Mouse (Mus musculus) E14TG2a.4 (cell line): ENCODE measurements at regions not wholly inside any gene's neighbourhood (a gene's known extent, or its start where the extent isn't known, plus 50 kb on each side); places are given as distances from the start of the nearest gene placed in this dataset.

ENCODE experiments used
- H3K27me3 ChIP-seq: 2 replicates; pipeline ENCODE4 v1.6.1; 2014; ENCODE audit warnings: low read length, control low read depth; ENCODE audit not compliant: insufficient read depth
- H3K36me3 ChIP-seq: 2 replicates; pipeline ENCODE4 v1.6.1; 2014; ENCODE audit warnings: low read length, control low read depth; ENCODE audit not compliant: insufficient read depth
- H3K4me1 ChIP-seq: replicated peaks from 2 replicates; pipeline ENCODE4 v1.6.1; 2014; ENCODE audit warnings: low read depth, low read length, control low read depth
- H3K4me3 ChIP-seq: replicated peaks from 2 replicates; pipeline ENCODE4 v1.5.1; 2014; ENCODE audit warnings: mild to moderate bottlenecking, low read length
- H3K9me3 ChIP-seq: 2 replicates; pipeline ENCODE4 v1.6.1; 2014; ENCODE audit warnings: low read length, control low read depth
- CTCF ChIP-seq: conservative IDR thresholded peaks from 2 replicates; pipeline ENCODE4 v1.5.1; 2014; ENCODE audit warnings: low read length
- NANOG ChIP-seq: IDR thresholded peaks from 2 replicates; pipeline ENCODE4 v1.6.1; 2014; ENCODE audit warnings: borderline replicate concordance, low read length, mixed read lengths
- POU5F1 ChIP-seq: IDR thresholded peaks from 2 replicates; pipeline ENCODE4 v1.6.1; 2014; ENCODE audit warnings: low read length, borderline replicate concordance

DNA sequence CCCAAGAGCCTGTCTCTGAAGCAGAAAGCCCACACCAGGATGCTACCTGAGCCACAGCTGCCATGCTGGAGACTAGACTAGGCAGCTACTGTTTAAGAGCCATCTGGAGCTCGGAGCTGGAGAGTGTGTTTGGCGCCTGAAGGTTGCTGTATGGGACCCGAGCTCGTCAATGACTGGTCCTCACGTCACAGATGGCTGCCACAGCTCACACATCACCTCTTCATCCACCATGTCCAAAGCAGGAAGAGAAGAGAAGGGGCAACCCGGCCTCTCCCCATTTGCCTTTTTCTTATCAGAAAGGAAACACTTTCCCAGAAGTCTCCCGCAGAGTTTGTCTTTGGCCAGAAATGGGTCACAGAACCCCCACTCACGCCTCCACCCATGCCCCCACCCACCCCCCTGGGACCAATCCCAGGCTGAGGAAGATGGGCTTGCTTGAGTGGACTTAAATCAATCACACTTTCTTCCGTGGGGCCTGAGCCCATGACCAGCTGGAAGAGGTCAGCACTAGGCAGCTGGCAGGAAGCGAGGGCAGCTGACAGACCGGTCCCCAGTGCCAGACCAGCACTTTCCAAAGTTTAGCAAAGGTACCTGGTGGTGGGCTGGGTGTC lies 53.5 kb upstream of the Ptpn1 start:
- Histone ChIP-seq H3K4me1 (no peaks in the 10 kb centered on the region), H3K9me3 (peaks cover 5% of the 10 kb centered on the region), H3K36me3 (no peaks in the 10 kb centered on the region), H3K4me3 (no peak overlapping the region), H3K27me3 (peaks cover 3% of the 10 kb centered on the region; the same call in 1 of the 2 replicates)
- TF ChIP-seq POU5F1: no peak
- TF ChIP-seq NANOG: no peak
- TF ChIP-seq CTCF: no peak

DNA sequence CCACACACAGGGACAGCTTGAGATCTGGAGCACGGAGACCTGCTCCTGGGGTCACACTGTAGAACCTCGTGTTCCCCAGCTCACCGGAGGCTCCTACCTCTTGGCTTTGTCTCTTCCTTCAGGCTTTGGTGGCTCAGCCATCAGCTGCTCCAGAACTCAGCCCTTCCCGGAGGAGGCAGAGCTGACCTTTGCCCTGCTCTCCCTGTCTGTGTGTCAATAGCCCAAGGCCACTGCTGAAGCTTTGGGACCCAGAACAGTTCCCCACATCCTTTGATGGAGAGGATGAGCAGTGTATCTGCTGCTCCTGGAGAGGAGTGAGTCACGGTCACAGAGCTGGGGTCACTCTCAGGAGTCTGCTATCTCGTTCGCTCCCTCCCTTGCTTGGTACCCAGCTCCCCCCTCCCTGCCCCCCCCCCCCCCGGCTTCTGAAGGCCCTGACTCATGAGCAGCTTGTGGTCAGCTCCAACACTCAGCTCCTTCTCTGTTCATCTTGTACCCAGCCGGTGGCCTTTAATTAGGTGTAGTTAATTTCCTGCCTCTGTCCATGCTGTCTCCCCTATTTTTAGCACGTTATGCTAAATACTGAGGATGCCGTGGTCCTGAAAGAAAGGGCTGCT lies 54.5 kb upstream of the Ptpn1 start:
- Histone ChIP-seq H3K9me3 (peaks cover 5% of the 10 kb centered on the region), H3K27me3 (peaks cover 3% of the 10 kb centered on the region; the same call in 1 of the 2 replicates), H3K4me3 (no peak overlapping the region), H3K4me1 (no peaks in the 10 kb centered on the region), H3K36me3 (no peaks in the 10 kb centered on the region)
- no peak for TF ChIP-seq CTCF
- no peak for TF ChIP-seq POU5F1
- no peak for TF ChIP-seq NANOG

DNA sequence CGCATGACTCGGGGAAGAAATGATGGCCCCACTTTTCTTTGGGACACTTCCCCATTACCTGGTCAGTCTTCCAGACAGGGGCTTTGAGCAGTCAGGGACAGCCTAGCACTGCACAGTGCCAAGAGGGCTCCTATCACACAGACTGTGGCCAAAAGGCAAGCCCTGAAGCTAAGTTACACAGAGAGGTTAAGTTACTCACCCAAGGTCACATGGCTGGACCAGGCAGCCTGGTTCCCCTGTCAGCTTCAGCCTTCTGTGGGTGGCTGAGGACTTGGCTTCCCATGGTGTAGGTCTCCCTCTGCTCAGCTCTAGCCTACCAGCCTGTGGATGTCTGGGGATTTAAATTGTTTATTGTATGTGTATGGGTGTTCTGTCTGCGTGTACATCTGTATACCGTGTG lies 59.4 kb upstream of the Ptpn1 start:
- no peaks in the 10 kb centered on the region for H3K4me1 ChIP-seq
- no peaks in the 10 kb centered on the region for H3K36me3 ChIP-seq
- TF ChIP-seq POU5F1 (no peak), NANOG (no peak), CTCF (no peak)
- H3K27me3 ChIP-seq: peaks cover 3% of the 10 kb centered on the region; the same call in 1 of the 2 replicates
- H3K9me3 ChIP-seq: no peaks in the 10 kb centered on the region
- H3K4me3 ChIP-seq: no peak overlapping the region

DNA sequence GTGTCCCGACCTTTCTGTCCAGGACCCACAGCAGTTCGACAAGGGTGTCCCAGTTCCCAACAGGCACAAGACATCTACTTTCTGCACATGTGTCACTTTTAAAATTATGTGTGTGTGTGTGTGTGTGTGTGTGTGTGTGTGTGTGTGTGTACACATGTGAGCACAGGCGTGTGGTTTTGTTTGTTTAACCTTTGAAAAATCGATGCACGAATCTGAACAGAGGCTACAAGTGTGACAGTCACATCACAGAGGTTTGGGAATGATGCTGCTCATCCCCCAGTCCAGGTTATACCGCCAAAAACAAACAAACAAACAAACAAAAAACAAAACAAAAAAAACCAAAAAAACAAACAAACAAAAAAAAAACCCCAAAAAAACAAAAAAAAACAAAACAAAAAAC lies 61.7 kb upstream of the Ptpn1 start:
- H3K4me3 ChIP-seq: no peak overlapping the region
- no peaks in the 10 kb centered on the region for H3K9me3 ChIP-seq
- H3K36me3 ChIP-seq: no peaks in the 10 kb centered on the region
- TF ChIP-seq CTCF (no peak), POU5F1 (no peak)
- H3K27me3 ChIP-seq: no peaks in the 10 kb centered on the region; the same call in 1 of the 2 replicates
- H3K4me1 ChIP-seq: peaks cover 6% of the 10 kb centered on the region; the same call in 1 of the 2 replicates

DNA sequence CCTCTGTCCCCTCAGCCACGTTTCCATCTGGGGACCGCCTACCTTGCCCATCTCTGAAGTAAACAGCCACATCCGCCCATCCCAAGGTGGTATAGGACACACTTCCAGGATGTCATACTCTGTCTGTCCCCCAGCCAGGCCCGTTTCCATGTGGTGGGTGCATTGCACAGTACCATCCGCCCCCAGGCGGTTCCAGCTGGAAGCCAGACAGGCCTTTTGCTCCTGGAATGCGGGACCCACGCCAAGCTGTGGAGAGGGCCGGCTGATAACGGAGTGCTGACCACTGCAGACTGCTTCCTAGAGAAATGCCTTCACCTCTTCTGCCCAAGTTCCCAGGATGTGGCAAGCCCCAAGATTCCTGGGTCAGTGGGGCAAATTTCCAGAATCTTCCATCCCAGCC lies 65.1 kb upstream of the Ptpn1 start:
- H3K36me3 ChIP-seq: no peaks in the 10 kb centered on the region
- H3K27me3 ChIP-seq: no peaks in the 10 kb centered on the region; the same call in 1 of the 2 replicates
- H3K4me1 ChIP-seq: peaks cover 6% of the 10 kb centered on the region; the same call in 1 of the 2 replicates
- H3K4me3 ChIP-seq: no peak overlapping the region
- H3K9me3 ChIP-seq: no peaks in the 10 kb centered on the region
- no peak for TF ChIP-seq NANOG
- TF ChIP-seq POU5F1: no peak
- TF ChIP-seq CTCF: no peak

DNA sequence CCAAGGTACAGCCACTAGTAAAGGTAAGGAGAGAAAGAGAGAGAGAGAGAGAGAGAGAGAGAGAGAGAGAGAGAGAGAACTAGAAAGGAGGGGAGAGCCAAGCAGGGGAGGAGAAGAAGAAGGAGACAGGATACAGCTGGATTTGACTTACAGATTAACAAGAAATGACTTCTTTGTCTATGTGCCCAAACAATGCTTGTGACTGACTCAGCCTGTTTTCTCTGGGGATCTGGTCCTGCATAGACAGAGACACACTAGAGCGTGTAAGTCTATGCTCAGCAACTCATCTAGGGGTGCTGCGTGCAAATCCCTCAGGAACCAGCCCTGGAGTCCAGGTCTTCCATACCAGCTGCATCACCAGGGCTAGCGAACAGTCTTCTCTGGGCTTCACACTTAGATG lies 66.3 kb upstream of the Ptpn1 start:
- Histone ChIP-seq H3K4me1 (peaks cover 6% of the 10 kb centered on the region; the same call in 1 of the 2 replicates), H3K4me3 (no peak overlapping the region), H3K9me3 (no peaks in the 10 kb centered on the region), H3K27me3 (no peaks in the 10 kb centered on the region; the same call in 1 of the 2 replicates), H3K36me3 (no peaks in the 10 kb centered on the region)
- TF ChIP-seq CTCF: no peak
- TF ChIP-seq POU5F1: no peak
- no peak for TF ChIP-seq NANOG

DNA sequence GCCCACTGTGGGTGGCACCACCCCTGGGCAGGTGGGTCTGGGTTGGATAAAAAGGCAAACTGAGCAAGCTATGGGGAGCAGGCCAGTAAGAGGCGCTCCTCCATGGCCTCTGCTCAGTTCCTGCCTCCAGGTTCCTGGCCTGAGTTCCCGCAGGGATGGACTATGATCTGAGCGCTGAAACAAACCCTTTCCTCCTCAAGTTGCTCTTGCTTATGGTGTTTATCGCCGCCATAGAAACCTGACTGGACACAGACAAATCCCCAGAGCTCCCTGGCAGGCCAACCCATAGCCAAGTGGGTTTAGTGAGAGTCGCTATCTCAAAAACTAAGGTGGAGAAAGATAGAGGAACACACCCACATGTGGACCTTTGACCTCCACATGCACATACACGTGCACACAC lies 67.2 kb upstream of the Ptpn1 start:
- no peaks in the 10 kb centered on the region for H3K36me3 ChIP-seq
- H3K4me3 ChIP-seq: no peak overlapping the region
- H3K9me3 ChIP-seq: no peaks in the 10 kb centered on the region
- peaks cover 6% of the 10 kb centered on the region; the same call in 1 of the 2 replicates for H3K4me1 ChIP-seq
- TF ChIP-seq CTCF: no peak
- TF ChIP-seq POU5F1: no peak
- TF ChIP-seq NANOG: no peak
- H3K27me3 ChIP-seq: no peaks in the 10 kb centered on the region; the same call in 1 of the 2 replicates

DNA sequence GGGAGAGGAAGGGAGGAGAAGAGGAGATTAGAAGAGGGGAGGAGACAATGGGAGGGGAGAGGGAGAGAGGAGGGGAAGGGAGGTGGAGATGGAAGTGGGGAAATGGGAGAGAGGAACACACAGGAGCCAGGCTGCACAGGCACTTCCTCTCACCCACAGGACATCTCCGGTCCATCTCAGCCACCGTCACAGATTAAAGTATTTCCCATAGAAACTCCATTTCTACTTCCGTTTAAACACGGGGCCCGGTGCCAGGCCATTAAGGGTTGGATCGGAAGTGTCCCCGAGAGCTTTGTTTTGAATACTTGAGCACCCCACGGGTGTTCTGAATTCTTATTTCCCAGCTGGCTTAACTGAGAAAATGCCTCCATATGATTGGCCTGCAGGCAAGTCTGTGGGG lies 67.6 kb upstream of the Ptpn1 start:
- TF ChIP-seq NANOG (no peak), CTCF (no peak), POU5F1 (no peak)
- H3K36me3 ChIP-seq: no peaks in the 10 kb centered on the region
- peaks cover 6% of the 10 kb centered on the region; the same call in 1 of the 2 replicates for H3K4me1 ChIP-seq
- H3K27me3 ChIP-seq: no peaks in the 10 kb centered on the region; the same call in 1 of the 2 replicates
- H3K9me3 ChIP-seq: no peaks in the 10 kb centered on the region
- no peak overlapping the region for H3K4me3 ChIP-seq

DNA sequence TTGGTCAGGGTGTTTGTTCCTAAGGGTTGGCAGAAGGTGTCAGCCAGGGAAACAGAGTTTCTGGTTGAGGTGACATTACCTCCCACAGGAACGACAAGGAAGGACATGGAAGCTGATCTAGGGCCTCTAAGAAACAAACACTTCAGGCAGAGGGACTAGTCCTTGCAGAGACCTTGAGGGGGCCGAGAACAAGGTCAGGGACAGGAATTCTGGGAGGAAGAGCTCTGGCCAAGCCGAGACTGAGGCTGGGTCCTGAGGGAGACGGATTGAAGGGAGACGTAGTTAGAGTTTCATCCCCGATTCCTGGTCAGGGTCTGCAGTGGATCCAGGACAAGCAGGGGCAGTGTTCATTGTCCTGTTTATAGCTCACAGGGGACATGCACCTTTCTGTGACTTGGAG lies 68.2 kb upstream of the Ptpn1 start:
- no peak overlapping the region for H3K4me3 ChIP-seq
- H3K36me3 ChIP-seq: no peaks in the 10 kb centered on the region
- TF ChIP-seq CTCF: no peak
- no peak for TF ChIP-seq POU5F1
- TF ChIP-seq NANOG: no peak
- H3K9me3 ChIP-seq: no peaks in the 10 kb centered on the region
- no peaks in the 10 kb centered on the region; the same call in 1 of the 2 replicates for H3K27me3 ChIP-seq
- H3K4me1 ChIP-seq: peaks cover 6% of the 10 kb centered on the region; the same call in 1 of the 2 replicates
